Mouse (Mus musculus): ENCODE data around the gene Pcdh9. TPM values are rescaled to one million over a fixed set of nuclear protein-coding genes. Genes with fewer than 3 reads are reported as not detected.

The Pcdh9 gene
- polyA plus RNA-seq, 1 experiment, result not detected

- WGBS, result 90% methylated on average over 5 of the region's 5 CpGs
- no peak overlapping the region for H3K27ac ChIP-seq (ENCODE audit: insufficient read depth, low read depth, low read length)
- no peaks in the 10 kb centered on the region for H3K4me1 ChIP-seq (ENCODE audit: control insufficient read depth, insufficient read depth, low read length)
- no peak overlapping the region for H3K4me3 ChIP-seq (ENCODE audit: insufficient read depth, low read depth, low read length)
- TF ChIP-seq POLR2A (IDR thresholded peaks at IDR 0.05; ENCODE audit: insufficient read depth, low read depth, low read length), result no peak
- TF ChIP-seq CTCF (IDR thresholded peaks at IDR 0.05; ENCODE audit: insufficient read depth, low read depth, low read length), result no peak
Observed at GRCm38 (mm10) chr14:93072346-93072745, 818.1 kb downstream of the Pcdh9 start.

GRCm38 (mm10) chr14:93070140-93070539, 820.3 kb downstream of the Pcdh9 start:
- Histone ChIP-seq H3K4me1 (ENCODE audit: control insufficient read depth, insufficient read depth, low read length) (no peaks in the 10 kb centered on the region), H3K4me3 (ENCODE audit: insufficient read depth, low read depth, low read length) (no peak overlapping the region), H3K27ac (ENCODE audit: insufficient read depth, low read depth, low read length) (no peak overlapping the region)
- TF ChIP-seq POLR2A (IDR thresholded peaks at IDR 0.05; ENCODE audit: insufficient read depth, low read depth, low read length), result no peak
- no peak for TF ChIP-seq CTCF (IDR thresholded peaks at IDR 0.05; ENCODE audit: insufficient read depth, low read depth, low read length)
- 72% methylated on average over 4 of the region's 4 CpGs for WGBS

- TF ChIP-seq CTCF (IDR thresholded peaks at IDR 0.05; ENCODE audit: insufficient read depth, low read depth, low read length), result no peak
- TF ChIP-seq POLR2A (IDR thresholded peaks at IDR 0.05; ENCODE audit: insufficient read depth, low read depth, low read length), result no peak
- Histone ChIP-seq H3K4me1 (ENCODE audit: control insufficient read depth, insufficient read depth, low read length) (no peaks in the 10 kb centered on the region), H3K27ac (ENCODE audit: insufficient read depth, low read depth, low read length) (no peak overlapping the region), H3K4me3 (ENCODE audit: insufficient read depth, low read depth, low read length) (no peak overlapping the region)
- 44% methylated on average over 5 of the region's 5 CpGs for WGBS
Observed at GRCm38 (mm10) chr14:93067411-93068336, 822.8 kb downstream of the Pcdh9 start.

- H3K4me3 ChIP-seq (ENCODE audit: insufficient read depth, low read depth, low read length), result no peak overlapping the region
- no peaks in the 10 kb centered on the region for H3K4me1 ChIP-seq (ENCODE audit: control insufficient read depth, insufficient read depth, low read length)
- WGBS, result 53% methylated on average over 8 of the region's 8 CpGs
- no peak overlapping the region for H3K27ac ChIP-seq (ENCODE audit: insufficient read depth, low read depth, low read length)
- TF ChIP-seq POLR2A (IDR thresholded peaks at IDR 0.05; ENCODE audit: insufficient read depth, low read depth, low read length) (no peak), CTCF (IDR thresholded peaks at IDR 0.05; ENCODE audit: insufficient read depth, low read depth, low read length) (no peak)
Observed at GRCm38 (mm10) chr14:93066732-93067410, 823.6 kb downstream of the Pcdh9 start.

GRCm38 (mm10) chr14:93061824-93062620, 828.5 kb downstream of the Pcdh9 start:
- Histone ChIP-seq H3K4me3 (ENCODE audit: insufficient read depth, low read depth, low read length) (no peak overlapping the region), H3K27ac (ENCODE audit: insufficient read depth, low read depth, low read length) (no peak overlapping the region), H3K4me1 (ENCODE audit: control insufficient read depth, insufficient read depth, low read length) (no peaks in the 10 kb centered on the region)
- TF ChIP-seq POLR2A (IDR thresholded peaks at IDR 0.05; ENCODE audit: insufficient read depth, low read depth, low read length), result no peak
- TF ChIP-seq CTCF (IDR thresholded peaks at IDR 0.05; ENCODE audit: insufficient read depth, low read depth, low read length), result no peak
- 60% methylated on average over 5 of the region's 5 CpGs for WGBS

- Histone ChIP-seq H3K4me3 (ENCODE audit: insufficient read depth, low read depth, low read length) (no peak overlapping the region), H3K27ac (ENCODE audit: insufficient read depth, low read depth, low read length) (no peak overlapping the region), H3K4me1 (ENCODE audit: control insufficient read depth, insufficient read depth, low read length) (no peaks in the 10 kb centered on the region)
- TF ChIP-seq CTCF (IDR thresholded peaks at IDR 0.05; ENCODE audit: insufficient read depth, low read depth, low read length), result no peak
- TF ChIP-seq POLR2A (IDR thresholded peaks at IDR 0.05; ENCODE audit: insufficient read depth, low read depth, low read length), result no peak
- WGBS, result 91% methylated on average over 6 of the region's 6 CpGs
Observed at GRCm38 (mm10) chr14:93058799-93059198, 831.7 kb downstream of the Pcdh9 start.

- WGBS, result 79% methylated on average over 3 of the region's 3 CpGs
- Histone ChIP-seq H3K4me1 (ENCODE audit: control insufficient read depth, insufficient read depth, low read length) (no peaks in the 10 kb centered on the region), H3K27ac (ENCODE audit: insufficient read depth, low read depth, low read length) (no peak overlapping the region), H3K4me3 (ENCODE audit: insufficient read depth, low read depth, low read length) (no peak overlapping the region)
- TF ChIP-seq CTCF (IDR thresholded peaks at IDR 0.05; ENCODE audit: insufficient read depth, low read depth, low read length) (no peak), POLR2A (IDR thresholded peaks at IDR 0.05; ENCODE audit: insufficient read depth, low read depth, low read length) (no peak)
Observed at GRCm38 (mm10) chr14:93055997-93056396, 834.5 kb downstream of the Pcdh9 start.

GRCm38 (mm10) chr14:93040591-93040990, 849.9 kb downstream of the Pcdh9 start:
- Histone ChIP-seq H3K4me3 (ENCODE audit: insufficient read depth, low read depth, low read length) (no peak overlapping the region), H3K27ac (ENCODE audit: insufficient read depth, low read depth, low read length) (0 out of 2 replicates have a peak overlapping the region, but pooled peaks have one; percentile 26), H3K4me1 (ENCODE audit: control insufficient read depth, insufficient read depth, low read length) (no peaks in the 10 kb centered on the region)
- WGBS, result 22% methylated on average over 6 of the region's 6 CpGs
- TF ChIP-seq CTCF (IDR thresholded peaks at IDR 0.05; ENCODE audit: insufficient read depth, low read depth, low read length) (no peak), POLR2A (IDR thresholded peaks at IDR 0.05; ENCODE audit: insufficient read depth, low read depth, low read length) (no peak)
